Mouse (Mus musculus): ENCODE measurements around the gene Phgdh. TPM values are rescaled to one million over a fixed set of nuclear protein-coding genes. Genes with fewer than 3 reads are reported as not detected.

The Phgdh gene
- polyA plus RNA-seq, 1 experiment from 2014 or later = 187 TPM

DNA sequence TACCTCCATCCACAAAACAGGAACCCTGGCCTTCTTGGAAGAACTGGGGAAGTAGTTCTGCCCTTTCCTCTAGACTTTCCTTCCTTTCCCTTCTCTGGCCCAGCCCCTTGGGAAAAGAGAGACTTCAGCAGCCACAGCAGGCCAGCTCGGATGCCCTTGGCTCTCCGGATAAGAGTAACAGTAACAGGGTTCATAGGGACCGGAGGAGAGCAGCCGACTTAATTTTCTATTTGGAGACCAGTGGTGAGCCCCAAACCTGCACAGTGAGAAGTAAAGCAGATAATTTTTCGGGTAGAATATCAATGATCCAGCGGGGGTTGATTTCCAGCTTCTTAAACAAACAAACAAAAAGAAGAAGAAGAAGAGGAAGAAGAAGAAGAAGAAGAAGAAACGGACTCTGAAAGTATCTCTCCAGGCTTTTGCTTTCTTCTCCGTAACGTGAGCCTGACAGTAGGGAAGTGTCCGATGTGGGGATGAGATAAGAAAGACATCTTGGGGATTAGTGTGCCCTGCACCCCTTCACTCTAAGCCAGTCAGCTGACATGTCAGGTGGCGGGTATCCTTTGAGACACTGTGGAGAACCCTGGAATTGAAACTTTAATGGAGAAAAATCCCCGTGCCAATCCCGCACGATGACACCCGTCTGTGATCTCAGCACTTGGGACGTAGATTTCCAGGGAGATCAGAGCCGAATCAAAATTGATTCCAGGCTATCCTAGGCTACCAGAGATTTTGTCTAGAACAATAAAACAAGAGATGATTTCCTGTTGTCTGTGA, 1.2 kb upstream of the Phgdh start:
- H3K36me3 ChIP-seq = no peaks in the 10 kb centered on the region
- H3K9ac ChIP-seq = no peak overlapping the region
- H3K4me3 ChIP-seq = no peak overlapping the region
- no peaks in the 10 kb centered on the region for H3K9me3 ChIP-seq
- H3K27me3 ChIP-seq = peaks cover 4% of the 10 kb centered on the region; the same call in 1 of the 2 replicates
- ATAC-seq (ENCODE audit: low FRiP score) = no peak
- 87% methylated on average over 17 of the region's 17 CpGs for WGBS
- H3K4me2 ChIP-seq = no peak overlapping the region
- peaks cover 32% of the 10 kb centered on the region for H3K4me1 ChIP-seq (replicated peaks)
- no peak overlapping the region for H3K27ac ChIP-seq

DNA sequence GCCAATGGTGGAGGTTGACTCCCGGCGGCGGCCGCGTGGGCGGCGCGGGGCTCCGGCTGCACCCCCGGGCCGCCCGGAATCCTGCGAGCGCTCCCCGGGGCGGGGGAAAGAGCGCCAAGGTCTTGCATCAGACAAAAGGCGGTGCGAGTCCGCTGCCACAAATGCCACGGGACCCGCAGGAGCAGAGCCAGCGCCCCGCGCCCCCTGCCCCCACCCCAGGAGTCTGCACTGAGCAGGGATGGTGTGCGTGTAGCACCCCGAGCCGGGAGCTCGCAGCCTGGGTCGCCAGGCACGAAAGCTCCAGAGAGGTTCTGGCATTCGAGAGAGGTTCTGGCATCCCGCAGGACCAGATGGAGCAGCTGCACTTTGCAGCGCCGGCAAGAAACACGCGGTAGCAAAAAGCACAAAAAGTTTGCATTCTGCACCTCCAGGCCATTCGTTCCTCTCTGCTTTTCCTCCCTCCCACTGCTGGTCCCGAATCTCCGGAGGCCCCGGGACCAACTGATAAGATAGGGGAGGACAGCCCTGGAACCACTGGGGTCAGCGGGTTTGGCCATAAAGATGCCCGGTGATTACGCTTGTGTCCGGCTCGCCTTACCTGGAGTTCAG, 589 bp downstream of the Phgdh start:
- H3K4me1 ChIP-seq (replicated peaks) = peaks cover 41% of the 10 kb centered on the region
- H3K9me3 ChIP-seq = no peaks in the 10 kb centered on the region
- peak overlapping the region; percentile 99 for H3K4me2 ChIP-seq
- H3K27me3 ChIP-seq = peaks cover 4% of the 10 kb centered on the region; the same call in 1 of the 2 replicates
- no peaks in the 10 kb centered on the region for H3K36me3 ChIP-seq
- peak; percentile 68 for ATAC-seq (ENCODE audit: low FRiP score)
- H3K27ac ChIP-seq = peak overlapping the region; percentile 69
- peak overlapping the region; percentile 75 for H3K9ac ChIP-seq
- H3K4me3 ChIP-seq = peak overlapping the region; percentile 60
- WGBS = under 1% methylated on average over 45 of the region's 46 CpGs

DNA sequence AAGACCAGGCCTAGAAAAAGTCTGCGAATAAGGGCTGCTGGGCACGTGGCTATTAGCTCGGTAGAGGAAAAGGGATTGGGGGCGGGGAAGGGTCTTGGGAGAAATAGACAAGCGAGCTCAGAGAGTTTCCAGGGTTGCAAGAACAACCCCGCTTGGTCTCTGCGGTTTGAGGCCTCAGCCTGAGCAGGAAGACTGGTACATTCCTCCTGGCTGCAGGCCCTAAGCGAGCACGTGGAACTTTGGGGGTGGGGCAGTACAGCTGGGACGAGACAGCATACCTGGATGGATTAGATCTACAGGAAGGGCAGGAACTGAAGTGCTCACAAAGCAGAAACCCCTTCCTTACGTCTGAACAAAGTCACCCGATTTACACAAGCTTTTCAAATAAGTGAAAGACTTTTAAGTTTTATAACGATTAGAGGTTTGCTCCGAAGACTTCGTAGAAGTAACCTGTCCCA, 1.2 kb downstream of the Phgdh start:
- Histone ChIP-seq H3K4me1 (replicated peaks) (peaks cover 41% of the 10 kb centered on the region), H3K27me3 (peaks cover 4% of the 10 kb centered on the region; the same call in 1 of the 2 replicates), H3K4me3 (peak overlapping the region; percentile 60), H3K36me3 (no peaks in the 10 kb centered on the region), H3K9ac (peak overlapping the region; percentile 75), H3K4me2 (peak overlapping the region; percentile 99), H3K9me3 (no peaks in the 10 kb centered on the region), H3K27ac (0 out of 2 replicates have a peak overlapping the region, but pooled peaks have one; percentile 8)
- peak; percentile 46 for ATAC-seq (ENCODE audit: low FRiP score)
- 3% methylated on average over 15 of the region's 15 CpGs for WGBS

DNA sequence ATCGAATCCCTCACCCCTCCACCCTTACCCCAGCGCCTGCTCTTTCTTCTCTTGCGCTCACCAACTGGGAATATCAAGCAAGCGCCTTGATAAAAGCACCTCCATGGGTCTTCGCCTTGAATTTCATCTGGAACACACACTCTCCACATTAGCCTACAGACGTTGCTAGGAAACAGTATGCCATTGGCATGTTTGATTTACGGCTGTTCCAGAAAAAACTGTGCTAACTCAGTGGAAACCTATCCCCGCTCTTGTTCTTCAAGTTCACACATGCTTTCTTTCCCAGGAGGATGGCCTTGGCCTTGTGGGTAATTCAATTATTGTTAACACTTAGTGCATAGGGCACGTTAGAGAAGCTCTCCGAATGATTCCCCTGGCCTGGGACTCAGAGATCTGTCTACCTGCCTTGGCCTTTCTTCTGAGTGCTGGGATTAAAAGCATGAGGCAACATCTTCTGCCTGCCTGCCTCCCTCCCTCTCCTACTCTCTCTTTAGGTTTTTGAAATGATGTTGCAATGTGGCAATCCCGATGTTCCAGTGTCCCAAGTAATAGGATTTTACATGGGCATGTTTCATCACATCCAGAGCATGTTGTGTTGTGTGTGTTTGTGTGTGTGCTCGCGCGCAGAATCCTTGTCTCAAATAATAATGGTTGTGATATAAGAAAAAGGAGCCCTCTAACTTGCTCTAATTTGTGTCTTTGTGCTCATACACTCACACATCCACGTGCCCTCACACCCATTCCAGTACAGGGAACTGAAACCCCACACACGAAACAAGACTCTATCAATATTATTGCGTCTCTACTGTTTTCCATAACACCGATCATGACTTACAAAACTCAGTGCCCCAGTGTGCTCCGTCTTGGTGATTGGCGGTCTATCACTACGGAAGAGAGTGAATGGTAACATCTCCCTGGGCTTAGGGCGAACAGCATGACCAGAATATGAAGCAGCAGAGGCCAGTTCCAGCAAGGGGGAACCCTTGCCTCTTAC, 2.8 kb downstream of the Phgdh start:
- Histone ChIP-seq H3K27ac (peak overlapping the region; percentile 60; the same call in 1 of the 2 replicates), H3K4me3 (peak overlapping the region; percentile 60; the same call in 1 of the 2 replicates), H3K9ac (peak overlapping the region; percentile 43; the same call in 1 of the 2 replicates), H3K4me2 (peak overlapping the region; percentile 99), H3K36me3 (peaks cover 12% of the 10 kb centered on the region), H3K9me3 (no peaks in the 10 kb centered on the region), H3K4me1 (replicated peaks) (peaks cover 41% of the 10 kb centered on the region), H3K27me3 (peaks cover 4% of the 10 kb centered on the region; the same call in 1 of the 2 replicates)
- ATAC-seq (ENCODE audit: low FRiP score) = peak; percentile 47
- WGBS = 51% methylated on average over 22 of the region's 22 CpGs

DNA sequence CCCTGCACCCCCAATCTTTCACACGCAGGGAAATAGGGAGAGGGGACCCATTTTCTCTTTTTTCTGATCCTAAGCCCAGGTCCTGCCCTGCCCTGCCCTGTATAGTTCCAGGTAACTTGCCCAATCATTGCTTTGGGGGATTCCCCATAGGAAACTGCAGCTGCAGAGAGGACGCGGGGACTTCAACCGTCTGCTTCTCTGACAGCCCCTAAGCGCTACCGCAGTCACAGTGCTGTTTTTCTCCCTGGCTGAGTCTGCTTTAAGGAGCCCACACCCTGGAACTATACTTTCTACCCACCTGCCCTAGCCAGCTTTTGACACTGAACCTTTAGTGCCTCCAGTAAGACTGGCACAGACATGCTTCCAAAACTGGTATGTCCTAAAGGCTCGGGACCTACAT, 3.9 kb downstream of the Phgdh start:
- Histone ChIP-seq H3K27me3 (peaks cover 4% of the 10 kb centered on the region; the same call in 1 of the 2 replicates), H3K4me3 (no peak overlapping the region), H3K9me3 (no peaks in the 10 kb centered on the region), H3K27ac (0 out of 2 replicates have a peak overlapping the region, but pooled peaks have one; percentile 41), H3K36me3 (peaks cover 18% of the 10 kb centered on the region), H3K4me2 (peak overlapping the region; percentile 99), H3K4me1 (replicated peaks) (peaks cover 41% of the 10 kb centered on the region), H3K9ac (no peak overlapping the region)
- 73% methylated on average over 7 of the region's 7 CpGs for WGBS
- ATAC-seq (ENCODE audit: low FRiP score) = no peak

DNA sequence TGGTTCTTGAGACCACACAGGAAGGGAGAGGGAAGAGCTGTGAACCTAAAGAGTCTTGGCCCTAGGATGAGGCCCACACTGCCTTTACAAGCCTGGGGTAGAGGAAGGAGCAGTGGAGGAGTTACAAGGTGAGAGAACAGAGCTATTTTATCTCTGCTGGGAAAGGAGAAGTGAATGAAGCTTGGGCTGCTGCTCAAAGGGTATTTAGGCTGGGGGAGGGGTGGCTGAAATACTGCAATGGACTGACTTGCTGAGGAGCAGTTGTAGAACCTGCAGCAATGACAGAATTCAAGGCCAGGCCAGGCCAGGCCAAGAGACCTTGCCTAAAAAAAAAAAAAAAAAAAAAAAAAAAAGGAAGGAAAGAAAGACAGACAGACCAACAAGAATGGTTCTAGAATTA, 4.5 kb downstream of the Phgdh start:
- H3K9ac ChIP-seq = no peak overlapping the region
- peaks cover 4% of the 10 kb centered on the region; the same call in 1 of the 2 replicates for H3K27me3 ChIP-seq
- H3K4me3 ChIP-seq = no peak overlapping the region
- no peak for ATAC-seq (ENCODE audit: low FRiP score)
- no peaks in the 10 kb centered on the region for H3K9me3 ChIP-seq
- H3K4me1 ChIP-seq (replicated peaks) = peaks cover 41% of the 10 kb centered on the region
- peak overlapping the region; percentile 8; the same call in 1 of the 2 replicates for H3K27ac ChIP-seq
- 0 out of 2 replicates have a peak overlapping the region, but pooled peaks have one; percentile 99 for H3K4me2 ChIP-seq
- H3K36me3 ChIP-seq = peaks cover 18% of the 10 kb centered on the region

DNA sequence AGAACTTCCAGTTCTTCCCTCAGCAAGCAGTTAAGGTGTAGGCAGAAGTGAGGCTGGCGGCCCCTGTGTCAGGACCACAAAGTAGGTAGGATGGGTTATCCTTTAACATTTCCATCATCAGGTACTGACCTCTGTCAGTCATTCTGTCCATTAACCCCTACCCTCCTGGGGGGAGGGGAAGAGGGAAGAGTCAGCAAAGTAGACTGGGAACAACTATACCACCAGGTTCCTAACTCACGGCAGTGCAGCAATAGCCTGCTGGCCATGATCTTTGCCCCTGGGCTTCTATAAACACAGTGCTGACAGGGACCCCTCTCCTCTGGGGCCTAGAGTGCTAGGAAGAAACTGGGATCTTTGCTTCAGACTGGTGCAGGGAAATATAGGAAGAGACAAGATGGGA, 5.8 kb downstream of the Phgdh start:
- H3K9me3 ChIP-seq = no peaks in the 10 kb centered on the region
- WGBS = 90% methylated on average over 2 of the region's 2 CpGs
- no peak overlapping the region for H3K9ac ChIP-seq
- H3K27ac ChIP-seq = no peak overlapping the region
- H3K4me2 ChIP-seq = no peak overlapping the region
- H3K4me3 ChIP-seq = no peak overlapping the region
- peaks cover 4% of the 10 kb centered on the region; the same call in 1 of the 2 replicates for H3K27me3 ChIP-seq
- ATAC-seq (ENCODE audit: low FRiP score) = no peak
- H3K4me1 ChIP-seq (replicated peaks) = peaks cover 39% of the 10 kb centered on the region
- peaks cover 18% of the 10 kb centered on the region for H3K36me3 ChIP-seq

DNA sequence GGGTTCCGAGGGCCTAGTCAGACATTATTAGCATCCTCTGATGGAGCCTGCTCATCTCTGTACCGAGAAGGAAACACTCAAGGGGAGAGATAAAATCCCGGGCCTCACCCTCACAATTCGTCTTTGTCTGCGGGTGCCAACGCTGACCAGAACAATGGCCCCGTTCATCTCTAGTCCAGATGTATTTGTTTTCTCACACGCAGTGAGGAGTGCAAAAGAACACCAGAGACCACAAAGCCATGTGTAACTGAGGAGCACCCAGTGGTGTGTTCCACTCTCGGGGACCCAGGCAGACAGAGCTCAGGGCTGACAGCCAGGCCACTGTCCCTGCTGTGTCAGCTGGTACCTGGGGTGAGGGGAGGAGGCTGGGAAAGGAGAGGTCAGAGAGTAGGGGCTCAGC, 15.6 kb downstream of the Phgdh start:
- Histone ChIP-seq H3K27ac (no peak overlapping the region; the same call in 1 of the 2 replicates), H3K9ac (no peak overlapping the region), H3K4me2 (no peak overlapping the region), H3K4me3 (no peak overlapping the region), H3K36me3 (peaks cover 18% of the 10 kb centered on the region; the same call in 1 of the 2 replicates), H3K9me3 (no peaks in the 10 kb centered on the region), H3K27me3 (no peaks in the 10 kb centered on the region), H3K4me1 (replicated peaks) (peaks cover 23% of the 10 kb centered on the region)
- whole genome bisulfite sequencing = 36% methylated on average over 9 of the region's 9 CpGs
- ATAC-seq (ENCODE audit: low FRiP score) = 0 out of 2 replicates have a peak, but pooled peaks have one; percentile 15

DNA sequence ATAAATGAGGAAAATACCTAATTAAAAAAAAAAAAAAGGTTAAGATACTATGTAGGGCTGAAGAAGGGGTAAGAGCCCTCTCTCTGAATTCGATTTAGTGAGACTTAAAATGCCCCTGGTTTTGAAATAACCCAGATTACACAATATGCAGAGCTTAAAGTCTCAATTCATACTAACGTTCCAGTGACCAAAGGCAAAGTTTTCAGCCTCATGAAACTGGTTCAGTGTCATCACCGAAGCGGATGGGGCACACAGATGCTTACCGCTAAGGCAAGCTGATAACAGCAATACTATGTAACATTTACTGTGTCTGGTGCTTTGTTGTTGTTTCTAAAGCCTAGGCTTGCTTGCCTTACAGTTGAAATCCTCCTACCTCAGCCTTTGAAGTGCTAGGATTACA, 17.6 kb downstream of the Phgdh start:
- no peak overlapping the region for H3K4me2 ChIP-seq
- no peak overlapping the region for H3K9ac ChIP-seq
- H3K4me1 ChIP-seq (replicated peaks) = peaks cover 41% of the 10 kb centered on the region
- H3K9me3 ChIP-seq = no peaks in the 10 kb centered on the region
- no peaks in the 10 kb centered on the region for H3K27me3 ChIP-seq
- ATAC-seq (ENCODE audit: low FRiP score) = no peak
- WGBS = 98% methylated on average over 5 of the region's 5 CpGs
- 0 out of 2 replicates have a peak, but pooled peaks cover 12% of the 10 kb centered on the region for H3K36me3 ChIP-seq
- H3K27ac ChIP-seq = no peak overlapping the region
- no peak overlapping the region for H3K4me3 ChIP-seq

DNA sequence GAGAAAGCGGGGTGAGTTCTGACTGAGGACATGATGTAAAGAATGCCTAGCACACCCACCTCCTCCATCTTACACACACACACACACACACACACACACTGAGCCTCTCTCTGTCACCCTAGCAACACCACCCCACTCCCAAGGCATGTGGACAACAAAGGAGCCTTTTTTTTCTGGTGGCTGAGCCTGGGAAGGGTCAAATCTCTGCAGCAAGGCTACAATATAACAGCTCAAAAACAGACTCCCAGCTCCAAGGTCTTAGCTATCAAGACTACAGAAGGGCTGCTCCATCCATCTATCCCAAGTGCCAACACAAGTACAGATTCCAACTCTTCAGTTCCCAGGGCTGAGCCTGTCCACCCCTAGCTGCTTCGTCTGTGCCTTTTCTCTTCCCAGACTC, 20.6 kb downstream of the Phgdh start:
- 23% methylated on average over 2 of the region's 2 CpGs for WGBS
- peak overlapping the region; percentile 90 for H3K27ac ChIP-seq
- H3K4me3 ChIP-seq = no peak overlapping the region
- H3K36me3 ChIP-seq = no peaks in the 10 kb centered on the region; the same call in 1 of the 2 replicates
- peak; percentile 86 for ATAC-seq (ENCODE audit: low FRiP score)
- no peak overlapping the region for H3K9ac ChIP-seq
- H3K4me2 ChIP-seq = no peak overlapping the region
- H3K27me3 ChIP-seq = no peaks in the 10 kb centered on the region
- no peaks in the 10 kb centered on the region for H3K9me3 ChIP-seq
- H3K4me1 ChIP-seq (replicated peaks) = peaks cover 39% of the 10 kb centered on the region

DNA sequence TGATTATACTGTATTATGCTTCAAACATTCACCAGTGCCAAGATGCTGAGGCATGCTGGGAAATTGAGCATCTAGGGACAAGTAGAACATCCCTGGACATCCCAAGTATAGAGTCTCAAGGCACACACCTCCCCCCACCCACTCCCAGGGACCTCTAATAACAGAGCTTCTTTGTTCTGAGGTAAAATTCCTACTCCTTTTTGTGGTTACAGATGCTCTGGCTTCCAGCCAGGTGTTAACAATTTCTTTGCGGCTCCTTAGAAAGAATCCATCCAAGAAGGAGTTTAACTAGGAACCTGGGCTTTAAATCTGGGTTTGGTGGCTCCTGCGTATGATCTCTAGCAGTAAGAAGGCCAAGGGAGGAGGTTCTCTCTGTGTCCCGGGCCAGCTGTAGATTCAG, 22.6 kb downstream of the Phgdh start:
- WGBS = 65% methylated on average over 3 of the region's 3 CpGs
- no peaks in the 10 kb centered on the region for H3K27me3 ChIP-seq
- H3K4me3 ChIP-seq = no peak overlapping the region
- H3K9me3 ChIP-seq = no peaks in the 10 kb centered on the region
- H3K4me2 ChIP-seq = no peak overlapping the region
- no peak for ATAC-seq (ENCODE audit: low FRiP score)
- H3K4me1 ChIP-seq (replicated peaks) = peaks cover 36% of the 10 kb centered on the region
- H3K36me3 ChIP-seq = no peaks in the 10 kb centered on the region; the same call in 1 of the 2 replicates
- no peak overlapping the region for H3K9ac ChIP-seq
- 0 out of 2 replicates have a peak overlapping the region, but pooled peaks have one; percentile 10 for H3K27ac ChIP-seq

All from hindbrain, embryonic 13.5 days (tissue).